Mouse (Mus musculus) heart, postnatal 0 days (tissue): ENCODE data around the gene Ctrl.
A peak's percentile ranks its signal among the peaks of the same experiment; 100 is the strongest.

Experiments used
- CTCF ChIP-seq: IDR thresholded peaks from 2 replicates; pipeline ENCODE4 v1.5.1; 2016; ENCODE audit warnings: antibody characterized with exemption, control low read depth, low read depth
- EP300 ChIP-seq: IDR thresholded peaks from 2 replicates; pipeline ENCODE4 v1.6.1; 2016; ENCODE audit warnings: antibody characterized with exemption, low read depth

GRCm38 (mm10) chr8:105957813-105958212 is 24.2 kb upstream of the Ctrl start:
- TF ChIP-seq EP300 (0 out of 2 replicates have a peak, but pooled peaks have one; percentile 11), CTCF (peak; percentile 40)
